In genomic region chr4:97344335-97344734, GRCm38 (mm10) we compare ENCODE assay signal across 31 mouse cellular contexts.
DNase-seq lines count a peak whose midpoint lies in the region; ATAC-seq lines count a peak whose summit lies in the region.
"Had no signal": no experiment of that assay in that cellular context is flagged by ENCODE, and none has a peak within 500 bp of the region (broad histone marks: within the 10 kb centered on the region; RNA-seq: fewer than 3 reads in every experiment).

No protein-coding gene starts in this region.

- peak; percentile 39; the same call in 1 of the 2 replicates for ATAC-seq in kidney, embryonic 16.5 days (ENCODE audit: low FRiP score, low TSS enrichment)
- no peak for ATAC-seq in heart, embryonic 12.5 days (ENCODE audit: insufficient number of reproducible peaks, low FRiP score)
- ATAC-seq: forebrain, embryonic 16.5 days; hindbrain, postnatal 0 days; intestine, embryonic 16.5 days; lung, postnatal 0 days; midbrain, embryonic 15.5 days had no signal

- no peaks in the 10 kb centered on the region for H3K36me3 ChIP-seq in kidney, embryonic 16.5 days (ENCODE audit: insufficient read depth, low read length)
- no peaks in the 10 kb centered on the region for H3K36me3 ChIP-seq in limb, embryonic 10.5 days
- H3K36me3 ChIP-seq in heart, embryonic 12.5 days: no peaks in the 10 kb centered on the region
- H3K36me3 ChIP-seq: embryonic facial prominence, embryonic 12.5 days; forebrain, embryonic 10.5 days; heart, embryonic 15.5 days; limb, embryonic 15.5 days; liver, embryonic 13.5 days; midbrain, embryonic 10.5 days; midbrain, embryonic 15.5 days; neural tube, embryonic 15.5 days; stomach, embryonic 15.5 days had no signal

- H3K4me1 ChIP-seq in kidney, embryonic 16.5 days (ENCODE audit: insufficient read depth, low read length): no peaks in the 10 kb centered on the region
- peaks cover 11% of the 10 kb centered on the region for H3K4me1 ChIP-seq in limb, embryonic 10.5 days
- no peaks in the 10 kb centered on the region for H3K4me1 ChIP-seq in heart, embryonic 12.5 days (replicated peaks)
- H3K4me1 ChIP-seq: embryonic facial prominence, embryonic 12.5 days; forebrain, embryonic 10.5 days; heart, embryonic 15.5 days; limb, embryonic 15.5 days; liver, embryonic 13.5 days; midbrain, embryonic 10.5 days; midbrain, embryonic 15.5 days; neural tube, embryonic 15.5 days; stomach, embryonic 15.5 days had no signal

- H3K9me3 ChIP-seq in kidney, embryonic 16.5 days (ENCODE audit: low read length): no peaks in the 10 kb centered on the region
- H3K9me3 ChIP-seq in limb, embryonic 10.5 days (replicated peaks): no peaks in the 10 kb centered on the region
- no peaks in the 10 kb centered on the region for H3K9me3 ChIP-seq in heart, embryonic 12.5 days (replicated peaks)
- H3K9me3 ChIP-seq: embryonic facial prominence, embryonic 12.5 days; forebrain, embryonic 10.5 days; heart, embryonic 15.5 days; limb, embryonic 15.5 days; liver, embryonic 13.5 days; midbrain, embryonic 10.5 days; midbrain, embryonic 15.5 days; neural tube, embryonic 15.5 days; stomach, embryonic 15.5 days had no signal

- no peaks in the 10 kb centered on the region for H3K27me3 ChIP-seq in kidney, embryonic 16.5 days (ENCODE audit: insufficient read depth, low read length)
- no peaks in the 10 kb centered on the region for H3K27me3 ChIP-seq in limb, embryonic 10.5 days (ENCODE audit: low read depth, poor library complexity, severe bottlenecking)
- no peaks in the 10 kb centered on the region for H3K27me3 ChIP-seq in heart, embryonic 12.5 days (replicated peaks)
- H3K27me3 ChIP-seq: CH12.LX; embryonic facial prominence, embryonic 12.5 days; heart, embryonic 15.5 days; limb, embryonic 15.5 days; liver, embryonic 13.5 days; midbrain, embryonic 15.5 days; neural tube, embryonic 15.5 days; stomach, embryonic 15.5 days had no signal

- DNase-seq in embryo, embryonic 10.5 days (ENCODE audit: low spot score): peak; percentile 3
- no peak for DNase-seq in embryo, embryonic 10 days (ENCODE audit: low spot score)
- no peak for DNase-seq in kidney, adult 9 months
- peak; percentile 31 for DNase-seq in limb, embryonic 10.5 days (ENCODE audit: low spot score)
- DNase-seq in lung, postnatal 36 days: no peak
- DNase-seq: adrenal gland, postnatal 10 days; cerebellum, adult 8-10 months; cerebellum, postnatal 25 days; gastrocnemius, postnatal 10 days; kidney, postnatal 25 days; liver, embryonic 13.5 days; lung, adult 18-20 months; right cerebral cortex, postnatal 25 days; thymus, postnatal 14 days had no signal

- H3K27ac ChIP-seq in kidney, embryonic 16.5 days (ENCODE audit: low read length): no peak overlapping the region
- H3K27ac ChIP-seq in limb, embryonic 10.5 days: no peak overlapping the region
- H3K27ac ChIP-seq in heart, embryonic 12.5 days (ENCODE audit: poor library complexity, severe bottlenecking): no peak overlapping the region
- H3K27ac ChIP-seq: embryonic facial prominence, embryonic 12.5 days; forebrain, embryonic 10.5 days; heart, embryonic 15.5 days; hindbrain, postnatal 0 days; left cerebral cortex, adult 2 months; limb, embryonic 15.5 days; liver, embryonic 13.5 days; macrophage; midbrain, embryonic 10.5 days; midbrain, embryonic 15.5 days; neural tube, embryonic 15.5 days; stomach, embryonic 15.5 days had no signal

- 48% methylated on average over 2 of the region's 2 CpGs for WGBS in kidney, embryonic 16.5 days
- WGBS in limb, embryonic 10.5 days: 43% methylated on average over 2 of the region's 2 CpGs
- 85% methylated on average over 2 of the region's 2 CpGs for WGBS in heart, embryonic 12.5 days

- H3K4me2 ChIP-seq in kidney, embryonic 16.5 days (replicated peaks; ENCODE audit: low read depth, low read length): no peak overlapping the region
- H3K4me2 ChIP-seq in heart, embryonic 12.5 days: no peak overlapping the region
- H3K4me2 ChIP-seq: embryonic facial prominence, embryonic 12.5 days; heart, embryonic 15.5 days; limb, embryonic 15.5 days; liver, embryonic 13.5 days; midbrain, embryonic 15.5 days; neural tube, embryonic 15.5 days; stomach, embryonic 15.5 days had no signal

- H3K4me3 ChIP-seq in kidney, embryonic 16.5 days (ENCODE audit: low read length): no peak overlapping the region
- H3K4me3 ChIP-seq in limb, embryonic 10.5 days: no peak overlapping the region
- no peak overlapping the region for H3K4me3 ChIP-seq in heart, embryonic 12.5 days
- H3K4me3 ChIP-seq: embryonic facial prominence, embryonic 12.5 days; forebrain, embryonic 10.5 days; heart, embryonic 15.5 days; left cerebral cortex, adult 2 months; limb, embryonic 15.5 days; liver, embryonic 13.5 days; midbrain, embryonic 10.5 days; midbrain, embryonic 15.5 days; neural tube, embryonic 15.5 days; stomach, embryonic 15.5 days had no signal

- no peak overlapping the region for H3K9ac ChIP-seq in kidney, embryonic 16.5 days (replicated peaks; ENCODE audit: low read length)
- H3K9ac ChIP-seq in heart, embryonic 12.5 days: no peak overlapping the region
- H3K9ac ChIP-seq: embryonic facial prominence, embryonic 12.5 days; heart, embryonic 15.5 days; limb, embryonic 15.5 days; liver, embryonic 13.5 days; midbrain, embryonic 15.5 days; neural tube, embryonic 15.5 days; stomach, embryonic 15.5 days had no signal

Comparison
In these comparisons a context has a peak if more than half of its experiments do, and no peak if none do; other contexts are left out.
1. DNase-seq: peak in embryo, embryonic 10.5 days (single experiment) and limb, embryonic 10.5 days (single experiment); none in embryo, embryonic 10 days (single experiment), kidney, adult 9 months (single experiment) and lung, postnatal 36 days (single experiment).